Mouse (Mus musculus): Measurements from ENCODE around the gene Mpzl2. TPM values are rescaled to one million over a fixed set of nuclear protein-coding genes. Genes with fewer than 3 reads are reported as not detected.

Mpzl2 gene
- total RNA-seq, 2 experiments from 2014 or later = 1.2 to 1.9 TPM

- intact Hi-C loops (cut with DNase I) = no loop called here
- H3K4me3 ChIP-seq = no peak overlapping the region
- H3K27ac ChIP-seq = no peak overlapping the region
- TF ChIP-seq CTCF (IDR thresholded peaks at IDR 0.05) = no peak
- DNase-seq (ENCODE audit: extremely low spot score in 1 of 2, low spot score in 2 of 2) = no peak
Observed at GRCm38 (mm10) chr9:45095149-45095937, 55.7 kb downstream of the Mpzl2 start.

GRCm38 (mm10) chr9:45097877-45098276 is 58.3 kb downstream of the Mpzl2 start:
- DNase-seq (ENCODE audit: extremely low spot score in 1 of 2, low spot score in 2 of 2) = no peak
- intact Hi-C loops (cut with DNase I) = no loop called here
- H3K4me3 ChIP-seq = no peak overlapping the region
- H3K27ac ChIP-seq = no peak overlapping the region
- no peak for TF ChIP-seq CTCF (IDR thresholded peaks at IDR 0.05)

- TF ChIP-seq CTCF (IDR thresholded peaks at IDR 0.05) = no peak
- intact Hi-C loops (cut with DNase I) = no loop called here
- Histone ChIP-seq H3K4me3 (no peak overlapping the region), H3K27ac (no peak overlapping the region)
- no peak for DNase-seq (ENCODE audit: extremely low spot score in 1 of 2, low spot score in 2 of 2)
Observed at GRCm38 (mm10) chr9:45098426-45098825, 58.8 kb downstream of the Mpzl2 start.

GRCm38 (mm10) chr9:45102528-45102927 is 62.9 kb downstream of the Mpzl2 start:
- Histone ChIP-seq H3K4me3 (no peak overlapping the region), H3K27ac (no peak overlapping the region)
- DNase-seq (ENCODE audit: extremely low spot score in 1 of 2, low spot score in 2 of 2) = no peak
- intact Hi-C loops (cut with DNase I) = no loop called here
- no peak for TF ChIP-seq CTCF (IDR thresholded peaks at IDR 0.05)

- Histone ChIP-seq H3K4me3 (no peak overlapping the region), H3K27ac (no peak overlapping the region)
- intact Hi-C loops (cut with DNase I) = no loop called here
- no peak for DNase-seq (ENCODE audit: extremely low spot score in 1 of 2, low spot score in 2 of 2)
- no peak for TF ChIP-seq CTCF (IDR thresholded peaks at IDR 0.05)
Observed at GRCm38 (mm10) chr9:45103211-45103979, 63.8 kb downstream of the Mpzl2 start.

Other genes starting within 250 kb of the Mpzl2 start
- gene Tmem25, start 240.5 kb upstream of the Mpzl2 start, total RNA-seq (2021) = 10 to 100 TPM; 54.4 to 62.8 TPM
- gene Ttc36, start 236.7 kb upstream of the Mpzl2 start, total RNA-seq (2021) = 1 to 10 TPM in 1 of 2 experiments, under 1 TPM in 1; 0.54 to 1.1 TPM
- 10 to 100 TPM; 81.5 to 97.4 TPM for gene Kmt2a, start 158.5 kb upstream of the Mpzl2 start, total RNA-seq (2021)
- gene Atp5l, start 119.1 kb upstream of the Mpzl2 start, total RNA-seq (2021) = 100 to 1,000 TPM; 302 to 340 TPM
- gene Ube4a, start 74.2 kb upstream of the Mpzl2 start, total RNA-seq (2021) = 10 to 100 TPM; 66.4 to 68.0 TPM
- gene Cd3g, start 59.4 kb upstream of the Mpzl2 start, total RNA-seq (2021) = not detected
- gene Cd3d, start 58.0 kb upstream of the Mpzl2 start, total RNA-seq (2021) = not detected
- gene Cd3e, start 30.2 kb upstream of the Mpzl2 start, total RNA-seq (2021) = not detected
- 1 to 10 TPM; 3.9 to 5.0 TPM for gene Mpzl3, start 15.4 kb downstream of the Mpzl2 start, total RNA-seq (2021)
- under 1 TPM; 0.41 to 0.98 TPM for gene Jaml, start 39.4 kb downstream of the Mpzl2 start, total RNA-seq (2021)
- gene Scn2b, start 78.0 kb downstream of the Mpzl2 start, total RNA-seq (2021) = 100 to 1,000 TPM; 238 to 254 TPM
- 10 to 100 TPM; 52.1 to 74.9 TPM for gene Scn4b, start 98.6 kb downstream of the Mpzl2 start, total RNA-seq (2021)
- gene BC049352, start 142.2 kb downstream of the Mpzl2 start, total RNA-seq (2021) = under 1 TPM; 0.63 to 0.75 TPM
- gene Tmprss4, start 164.3 kb downstream of the Mpzl2 start, total RNA-seq (2021) = not detected
- gene Il10ra, start 229.3 kb downstream of the Mpzl2 start, total RNA-seq (2021) = 1 to 10 TPM; 3.0 to 3.3 TPM